Mouse (Mus musculus) mammary gland, adult 2 months (tissue): ENCODE data around the gene Nfil3. TPM values are rescaled to one million over a fixed set of nuclear protein-coding genes. Genes with fewer than 3 reads are reported as not detected.

Experiments used
- polyA plus RNA-seq: library from polyadenylated mRNA; depleted of rRNA; stranded (reverse); fragments of >200 nt; gene quantifications from 2 replicates; pipeline ENCODE4 v1.2.3, GENCODE M21; 2012; ENCODE audit warnings: low replicate concordance; rRNA removed

Gene Nfil3
- polyA plus RNA-seq = 4.0 and 5.2 TPM in 2 replicates

GRCm38 (mm10) chr13:52980951-52981421 lies at the start of gene Nfil3:
Gene Nfil3, minus strand, starts transcription at chr13:52981073.

DNA sequence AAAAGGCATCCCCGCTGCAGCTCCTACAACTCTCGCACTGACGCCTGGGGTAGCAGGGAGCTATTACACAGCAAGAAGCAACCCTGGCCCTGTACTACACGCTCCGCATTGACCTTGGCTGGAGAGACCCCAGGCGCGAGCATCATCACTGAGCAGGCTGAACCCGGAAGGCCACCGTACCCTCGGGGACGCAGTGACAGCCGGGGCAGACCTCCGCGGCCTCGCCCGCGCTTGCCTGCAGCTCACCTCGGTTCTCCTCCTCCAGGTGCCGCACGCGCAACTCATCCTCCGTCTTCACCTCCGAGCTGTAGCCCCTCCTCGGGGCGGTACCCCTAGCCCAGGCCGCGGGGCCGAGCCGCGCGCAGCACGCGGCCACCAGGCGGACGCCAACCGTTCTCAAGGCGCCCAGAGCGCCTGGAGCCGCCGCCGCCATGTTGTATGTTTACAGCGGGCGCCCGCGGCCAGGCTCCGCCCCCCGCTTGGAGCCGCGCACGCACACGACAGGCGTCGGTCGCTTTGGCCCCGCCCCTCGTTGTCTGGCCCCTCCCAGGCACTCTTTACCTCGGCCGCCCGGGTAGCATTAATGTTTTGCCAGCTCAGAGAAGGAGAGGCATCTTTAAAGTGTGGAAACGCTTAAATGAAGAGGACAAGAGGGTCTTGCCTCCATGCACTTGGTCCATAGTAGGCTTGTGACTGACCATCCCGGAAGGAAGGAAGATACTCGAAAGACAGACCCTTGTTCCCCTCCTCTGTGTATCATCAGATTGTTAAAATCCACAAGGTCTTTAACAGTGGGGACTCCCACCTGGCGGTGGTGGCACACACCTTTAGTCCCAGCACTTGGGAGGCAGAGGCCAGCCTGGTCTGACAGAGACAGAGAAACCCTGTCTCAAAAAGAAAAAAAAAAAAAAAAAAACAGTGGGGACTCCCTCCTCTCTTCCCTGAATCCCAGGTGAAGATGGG lies 51.4 kb downstream of the Nfil3 start, which contains the start of gene Auh:
Gene Auh (minus strand): TSS at position 473 of the 963 bp plus-strand sequence.

Other genes starting within 250 kb of the Nfil3 start
- 24.3 and 41.9 TPM in 2 replicates for gene Auh, start 51.4 kb downstream of the Nfil3 start, polyA plus RNA-seq